Mouse (Mus musculus): Measurements from ENCODE around the gene Wdr83. TPM values are rescaled to one million over a fixed set of nuclear protein-coding genes. Genes with fewer than 3 reads are reported as not detected.

The Wdr83 gene
- polyA plus RNA-seq, 1 experiment from 2014 or later: 46.2 TPM

GRCm38 (mm10) chr8:85059879-85060616 is 21.1 kb downstream of the Wdr83 start, which contains the start of gene Fbxw9:
Fbxw9 (plus strand) TSS chr8:85060055.
- Histone ChIP-seq H3K27ac (0 out of 2 replicates have a peak within 1 kb of the TSS, but pooled peaks have one; percentile 60), H3K9me3 (no peaks in the 10 kb centered on the region), H3K27me3 (no peaks in the 10 kb centered on the region), H3K36me3 (peaks cover 33% of the 10 kb centered on the region), H3K4me2 (peak within 1 kb of the TSS; percentile 91), H3K4me1 (peaks cover 17% of the 10 kb centered on the region), H3K9ac (peak within 1 kb of the TSS; percentile 86), H3K4me3 (peak within 1 kb of the TSS; percentile 87)
- ATAC-seq (ENCODE audit: insufficient number of reproducible peaks, insufficient read depth, low FRiP score, low TSS enrichment, low read depth): peak; percentile 83
- WGBS: 1% methylated on average over 53 of the region's 53 CpGs

DNA sequence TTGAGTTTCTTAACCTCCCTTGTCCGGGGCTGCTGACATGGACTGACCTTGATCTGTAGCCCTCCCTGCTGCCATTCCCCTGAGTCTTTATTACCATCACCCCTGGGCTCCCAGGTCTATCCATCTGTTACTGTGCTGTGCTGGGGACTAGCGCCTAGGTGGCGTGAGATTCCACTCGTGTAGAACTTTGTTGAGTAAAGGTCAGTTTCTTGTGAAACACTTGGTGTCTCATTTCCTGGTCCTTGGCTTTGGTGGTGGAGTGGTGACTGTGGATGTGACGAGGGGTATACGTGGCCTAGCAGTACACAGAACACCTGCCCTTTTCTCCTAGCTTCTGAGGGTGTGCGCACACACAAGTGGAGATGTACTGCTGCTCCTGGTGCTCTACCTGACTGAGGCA is 23.7 kb downstream of the Wdr83 start:
- Histone ChIP-seq H3K36me3 (peaks cover 55% of the 10 kb centered on the region), H3K4me2 (no peak overlapping the region), H3K4me3 (no peak overlapping the region), H3K27ac (no peak overlapping the region), H3K27me3 (no peaks in the 10 kb centered on the region), H3K9me3 (no peaks in the 10 kb centered on the region), H3K4me1 (peaks cover 17% of the 10 kb centered on the region), H3K9ac (no peak overlapping the region)
- WGBS: 82% methylated on average over 7 of the region's 7 CpGs
- no peak for ATAC-seq (ENCODE audit: insufficient number of reproducible peaks, insufficient read depth, low FRiP score, low TSS enrichment, low read depth)

DNA sequence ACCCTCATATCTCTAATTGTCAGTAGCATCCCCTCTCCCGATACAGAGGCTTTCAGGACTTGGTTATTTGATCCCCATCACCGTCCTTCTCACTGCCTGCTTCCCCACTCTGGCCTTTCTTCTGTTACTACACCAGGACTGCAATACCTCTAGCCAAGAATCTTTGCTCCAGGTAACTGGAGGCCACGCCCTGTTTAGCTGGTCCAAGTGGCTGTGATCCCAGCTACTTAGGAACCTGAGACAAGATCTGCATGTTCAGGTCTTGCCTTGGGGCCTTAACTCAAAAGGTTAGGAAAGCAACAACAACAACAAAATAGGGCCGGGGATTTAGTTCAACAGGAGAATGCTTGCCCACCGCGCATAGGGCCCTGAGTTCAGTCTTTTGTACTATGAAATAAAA is 37.5 kb downstream of the Wdr83 start:
- peaks cover 16% of the 10 kb centered on the region for H3K4me1 ChIP-seq
- ATAC-seq (ENCODE audit: insufficient number of reproducible peaks, insufficient read depth, low FRiP score, low TSS enrichment, low read depth): no peak
- H3K27me3 ChIP-seq: no peaks in the 10 kb centered on the region
- no peaks in the 10 kb centered on the region for H3K9me3 ChIP-seq
- 86% methylated on average over 6 of the region's 6 CpGs for WGBS
- no peak overlapping the region for H3K9ac ChIP-seq
- H3K36me3 ChIP-seq: peaks cover 88% of the 10 kb centered on the region
- no peak overlapping the region for H3K27ac ChIP-seq
- H3K4me3 ChIP-seq: no peak overlapping the region
- H3K4me2 ChIP-seq: no peak overlapping the region

- no peaks in the 10 kb centered on the region for H3K27me3 ChIP-seq
- peak overlapping the region; percentile 81 for H3K4me3 ChIP-seq
- H3K27ac ChIP-seq: peak overlapping the region; percentile 100
- WGBS: under 1% methylated on average over 57 of the region's 57 CpGs
- H3K36me3 ChIP-seq: peaks cover 42% of the 10 kb centered on the region
- H3K9ac ChIP-seq: peak overlapping the region; percentile 95
- peaks cover 37% of the 10 kb centered on the region for H3K4me1 ChIP-seq
- peak overlapping the region; percentile 80 for H3K4me2 ChIP-seq
- ATAC-seq (ENCODE audit: insufficient number of reproducible peaks, insufficient read depth, low FRiP score, low TSS enrichment, low read depth): no peak
- no peaks in the 10 kb centered on the region for H3K9me3 ChIP-seq
Observed at GRCm38 (mm10) chr8:85037681-85038531, 43.2 kb downstream of the Wdr83 start.

DNA sequence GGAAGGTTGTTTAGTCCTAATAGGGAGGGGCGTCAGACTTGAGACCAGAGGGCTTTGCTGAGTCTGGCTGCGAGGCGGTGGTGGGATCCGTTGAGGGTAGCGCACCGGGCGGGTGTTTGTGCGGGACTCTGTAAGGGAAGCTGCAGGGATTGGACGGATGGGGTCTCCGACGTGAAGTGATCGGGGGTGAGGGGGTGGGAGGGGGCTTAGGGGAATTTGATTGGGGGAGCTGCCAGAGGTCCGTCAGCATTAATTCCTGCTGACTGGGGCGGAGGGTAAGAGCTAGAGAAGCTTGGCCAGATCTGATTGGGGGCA is 43.8 kb downstream of the Wdr83 start:
- no peaks in the 10 kb centered on the region for H3K9me3 ChIP-seq
- peak overlapping the region; percentile 80 for H3K4me2 ChIP-seq
- peak overlapping the region; percentile 95 for H3K9ac ChIP-seq
- H3K27me3 ChIP-seq: no peaks in the 10 kb centered on the region
- peak overlapping the region; percentile 100 for H3K27ac ChIP-seq
- peak overlapping the region; percentile 81 for H3K4me3 ChIP-seq
- peaks cover 42% of the 10 kb centered on the region for H3K36me3 ChIP-seq
- peak; percentile 70 for ATAC-seq (ENCODE audit: insufficient number of reproducible peaks, insufficient read depth, low FRiP score, low TSS enrichment, low read depth)
- peaks cover 37% of the 10 kb centered on the region for H3K4me1 ChIP-seq
- 0% methylated on average over 14 of the region's 14 CpGs for WGBS

GRCm38 (mm10) chr8:85036718-85037365 is 44.3 kb downstream of the Wdr83 start, which contains the start of gene Tnpo2:
Tnpo2 (plus strand) TSS chr8:85036915.
- Histone ChIP-seq H3K27ac (peak within 1 kb of the TSS; percentile 100), H3K9me3 (no peaks in the 10 kb centered on the region), H3K9ac (peak within 1 kb of the TSS; percentile 95), H3K4me1 (peaks cover 37% of the 10 kb centered on the region), H3K4me2 (peak within 1 kb of the TSS; percentile 80), H3K36me3 (peaks cover 42% of the 10 kb centered on the region), H3K27me3 (no peaks in the 10 kb centered on the region), H3K4me3 (peak within 1 kb of the TSS; percentile 81)
- ATAC-seq (ENCODE audit: insufficient number of reproducible peaks, insufficient read depth, low FRiP score, low TSS enrichment, low read depth): peak; percentile 89
- under 1% methylated on average over 59 of the region's 59 CpGs for WGBS

- H3K4me3 ChIP-seq: peak overlapping the region; percentile 81
- peaks cover 42% of the 10 kb centered on the region for H3K36me3 ChIP-seq
- H3K4me2 ChIP-seq: peak overlapping the region; percentile 80
- H3K27me3 ChIP-seq: no peaks in the 10 kb centered on the region
- peak overlapping the region; percentile 95 for H3K9ac ChIP-seq
- H3K4me1 ChIP-seq: peaks cover 37% of the 10 kb centered on the region
- H3K9me3 ChIP-seq: no peaks in the 10 kb centered on the region
- H3K27ac ChIP-seq: peak overlapping the region; percentile 100
- peak; percentile 12; the same call in 1 of the 2 replicates for ATAC-seq (ENCODE audit: insufficient number of reproducible peaks, insufficient read depth, low FRiP score, low TSS enrichment, low read depth)
- WGBS: under 1% methylated on average over 9 of the region's 9 CpGs
Observed at GRCm38 (mm10) chr8:85036381-85036717, 44.8 kb downstream of the Wdr83 start.

DNA sequence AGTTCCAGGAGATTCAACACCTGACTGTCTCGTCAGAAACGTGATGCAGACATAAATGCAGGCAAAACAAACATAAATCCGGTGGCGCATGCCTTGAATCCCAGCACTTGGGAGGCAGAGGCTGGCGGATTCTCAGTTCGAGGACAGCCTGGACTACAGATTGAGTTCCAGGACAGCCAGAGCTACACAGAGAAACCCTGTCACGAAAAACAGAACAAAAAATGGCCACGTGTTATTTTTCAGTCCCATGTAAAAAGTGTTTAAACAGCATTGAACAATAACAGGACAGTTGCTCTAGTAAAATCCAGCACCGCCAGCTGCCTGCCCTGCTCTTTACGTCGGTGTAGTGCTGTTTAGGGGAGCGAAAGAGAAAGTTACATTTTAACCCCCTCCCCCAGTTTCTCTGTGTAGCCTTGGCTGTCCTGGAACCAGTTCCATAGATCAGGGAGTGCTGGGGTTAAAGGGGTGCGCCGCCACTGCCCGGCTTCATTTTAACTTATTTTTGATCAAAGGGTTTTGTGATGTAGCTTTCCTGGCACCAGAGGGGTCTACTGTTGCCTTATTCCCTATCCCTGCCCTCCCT is 45.3 kb downstream of the Wdr83 start:
- H3K4me1 ChIP-seq: peaks cover 34% of the 10 kb centered on the region
- H3K36me3 ChIP-seq: peaks cover 41% of the 10 kb centered on the region
- H3K4me3 ChIP-seq: peak overlapping the region; percentile 81
- H3K4me2 ChIP-seq: peak overlapping the region; percentile 80
- peak overlapping the region; percentile 100 for H3K27ac ChIP-seq
- no peaks in the 10 kb centered on the region for H3K9me3 ChIP-seq
- peak overlapping the region; percentile 95 for H3K9ac ChIP-seq
- H3K27me3 ChIP-seq: no peaks in the 10 kb centered on the region
- under 1% methylated on average over 15 of the region's 15 CpGs for WGBS
- ATAC-seq (ENCODE audit: insufficient number of reproducible peaks, insufficient read depth, low FRiP score, low TSS enrichment, low read depth): no peak

DNA sequence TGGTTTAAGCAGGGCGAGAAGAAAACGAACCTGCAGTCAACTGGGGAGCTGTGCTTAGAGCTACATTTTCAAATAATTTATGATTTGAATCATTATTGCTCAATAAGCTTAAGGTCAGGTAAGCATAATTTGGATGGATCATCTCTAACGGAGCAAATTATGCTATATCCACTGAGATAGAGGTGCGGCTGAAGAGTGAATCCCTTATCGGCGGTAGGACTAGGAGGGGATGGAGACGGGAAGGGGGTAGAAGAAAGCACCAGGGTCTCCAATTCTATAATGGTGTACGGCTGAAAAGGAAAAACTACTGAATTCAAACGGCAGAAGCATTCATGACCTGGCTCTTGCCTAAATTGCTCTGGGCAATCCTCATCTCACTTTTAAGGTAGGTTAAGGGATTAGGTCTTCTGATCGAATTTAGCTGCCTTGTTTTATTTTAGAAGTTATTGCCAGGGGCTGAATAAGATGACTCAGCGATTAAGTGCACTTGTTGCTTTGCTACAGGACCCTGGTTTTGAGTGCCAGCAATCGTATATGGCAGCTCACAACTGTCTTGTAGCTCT is 45.9 kb downstream of the Wdr83 start:
- Histone ChIP-seq H3K27me3 (no peaks in the 10 kb centered on the region), H3K36me3 (peaks cover 40% of the 10 kb centered on the region), H3K9me3 (no peaks in the 10 kb centered on the region), H3K27ac (peak overlapping the region; percentile 100), H3K9ac (peak overlapping the region; percentile 95), H3K4me3 (peak overlapping the region; percentile 81), H3K4me1 (peaks cover 30% of the 10 kb centered on the region), H3K4me2 (peak overlapping the region; percentile 80)
- WGBS: 5% methylated on average over 12 of the region's 12 CpGs
- ATAC-seq (ENCODE audit: insufficient number of reproducible peaks, insufficient read depth, low FRiP score, low TSS enrichment, low read depth): no peak

DNA sequence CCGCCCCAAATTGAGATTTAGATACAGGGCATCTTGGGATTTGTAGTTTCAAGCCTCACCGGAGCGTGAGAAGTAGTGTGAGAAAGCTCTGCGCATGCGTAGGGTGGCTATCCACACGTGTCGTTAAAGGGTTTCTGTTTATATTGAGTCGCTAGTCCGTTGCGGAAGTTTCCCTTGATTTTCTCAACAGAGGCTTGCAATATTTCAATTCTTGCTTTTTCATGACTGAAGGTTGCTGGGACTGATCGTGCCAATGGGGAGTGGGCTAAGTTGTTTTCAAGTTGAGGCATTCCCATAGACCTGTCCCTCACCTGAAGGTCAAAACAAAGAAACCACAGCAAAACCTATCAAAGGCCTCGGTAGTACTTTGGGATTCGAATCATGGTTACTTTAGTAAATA is 46.3 kb downstream of the Wdr83 start:
- H3K36me3 ChIP-seq: peaks cover 40% of the 10 kb centered on the region
- no peak for ATAC-seq (ENCODE audit: insufficient number of reproducible peaks, insufficient read depth, low FRiP score, low TSS enrichment, low read depth)
- H3K4me3 ChIP-seq: peak overlapping the region; percentile 81
- no peaks in the 10 kb centered on the region for H3K27me3 ChIP-seq
- 0 out of 2 replicates have a peak overlapping the region, but pooled peaks have one; percentile 100 for H3K27ac ChIP-seq
- WGBS: 5% methylated on average over 12 of the region's 13 CpGs
- peaks cover 30% of the 10 kb centered on the region for H3K4me1 ChIP-seq
- H3K9me3 ChIP-seq: no peaks in the 10 kb centered on the region
- peak overlapping the region; percentile 80 for H3K4me2 ChIP-seq
- H3K9ac ChIP-seq: peak overlapping the region; percentile 95

DNA sequence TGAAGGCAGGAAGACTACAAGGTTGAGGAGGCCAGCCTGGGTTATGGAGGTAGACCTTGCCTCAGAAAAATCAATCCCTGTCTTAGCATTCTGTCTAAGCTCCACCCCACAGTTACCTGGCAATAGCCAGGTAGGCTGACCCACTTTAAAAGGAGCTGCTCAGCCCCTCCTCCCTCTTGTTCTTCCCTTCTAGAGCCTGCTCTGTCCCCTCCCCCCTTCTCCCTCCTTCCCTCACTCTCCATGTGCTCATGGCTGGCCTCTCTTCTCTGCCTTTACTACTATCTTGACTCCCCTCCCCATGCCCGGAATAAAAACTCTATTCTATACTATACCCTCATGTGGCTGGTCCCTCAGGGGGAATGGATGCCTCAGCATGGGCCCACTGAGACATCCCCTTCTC is 47.2 kb downstream of the Wdr83 start:
- Histone ChIP-seq H3K4me2 (peak overlapping the region; percentile 14; the same call in 1 of the 2 replicates), H3K9ac (no peak overlapping the region), H3K9me3 (no peaks in the 10 kb centered on the region), H3K36me3 (peaks cover 49% of the 10 kb centered on the region), H3K4me1 (peaks cover 27% of the 10 kb centered on the region), H3K27ac (no peak overlapping the region), H3K4me3 (no peak overlapping the region), H3K27me3 (no peaks in the 10 kb centered on the region)
- 54% methylated on average over 1 of the region's 1 CpGs for WGBS
- ATAC-seq (ENCODE audit: insufficient number of reproducible peaks, insufficient read depth, low FRiP score, low TSS enrichment, low read depth): no peak
